Mouse (Mus musculus): ENCODE measurements around the gene Cntn4. TPM values are rescaled to one million over a fixed set of nuclear protein-coding genes. Genes with fewer than 3 reads are reported as not detected.

The Cntn4 gene
- polyA plus RNA-seq, 1 experiment: not detected

GRCm38 (mm10) chr6:106663780-106664651, 986.6 kb downstream of the Cntn4 start:
- TF ChIP-seq TAL1 (IDR thresholded peaks at IDR 0.05; ENCODE audit: low read length): no peak
- TF ChIP-seq GATA1 (IDR thresholded peaks at IDR 0.05; ENCODE audit: low read length): no peak
- no peaks in the 10 kb centered on the region for H3K9me3 ChIP-seq (ENCODE audit: control insufficient read depth, low read length)
- no peaks in the 10 kb centered on the region for H3K4me1 ChIP-seq (ENCODE audit: control insufficient read depth)
- H3K36me3 ChIP-seq (ENCODE audit: control insufficient read depth): no peaks in the 10 kb centered on the region
- H3K4me3 ChIP-seq (replicated peaks): no peak overlapping the region
- no peaks in the 10 kb centered on the region for H3K27me3 ChIP-seq (ENCODE audit: control insufficient read depth)

GRCm38 (mm10) chr6:106675581-106675980, 998.1 kb downstream of the Cntn4 start:
- Histone ChIP-seq H3K36me3 (ENCODE audit: control insufficient read depth) (no peaks in the 10 kb centered on the region), H3K4me3 (replicated peaks) (no peak overlapping the region), H3K9me3 (ENCODE audit: control insufficient read depth, low read length) (no peaks in the 10 kb centered on the region), H3K4me1 (ENCODE audit: control insufficient read depth) (no peaks in the 10 kb centered on the region), H3K27me3 (ENCODE audit: control insufficient read depth) (no peaks in the 10 kb centered on the region)
- TF ChIP-seq TAL1 (IDR thresholded peaks at IDR 0.05; ENCODE audit: low read length) (no peak), GATA1 (IDR thresholded peaks at IDR 0.05; ENCODE audit: low read length) (no peak)

GRCm38 (mm10) chr6:106701931-106702330, 1024.5 kb downstream of the Cntn4 start:
- Histone ChIP-seq H3K36me3 (ENCODE audit: control insufficient read depth) (no peaks in the 10 kb centered on the region), H3K27me3 (ENCODE audit: control insufficient read depth) (no peaks in the 10 kb centered on the region), H3K4me1 (ENCODE audit: control insufficient read depth) (no peaks in the 10 kb centered on the region), H3K9me3 (ENCODE audit: control insufficient read depth, low read length) (no peaks in the 10 kb centered on the region), H3K4me3 (replicated peaks) (no peak overlapping the region)
- no peak for TF ChIP-seq TAL1 (IDR thresholded peaks at IDR 0.05; ENCODE audit: low read length)
- TF ChIP-seq GATA1 (IDR thresholded peaks at IDR 0.05; ENCODE audit: low read length): no peak

- Histone ChIP-seq H3K36me3 (ENCODE audit: control insufficient read depth) (no peaks in the 10 kb centered on the region), H3K9me3 (ENCODE audit: control insufficient read depth, low read length) (no peaks in the 10 kb centered on the region), H3K4me3 (replicated peaks) (no peak overlapping the region), H3K4me1 (ENCODE audit: control insufficient read depth) (no peaks in the 10 kb centered on the region), H3K27me3 (ENCODE audit: control insufficient read depth) (no peaks in the 10 kb centered on the region)
- no peak for TF ChIP-seq TAL1 (IDR thresholded peaks at IDR 0.05; ENCODE audit: low read length)
- TF ChIP-seq GATA1 (IDR thresholded peaks at IDR 0.05; ENCODE audit: low read length): no peak
Measured at GRCm38 (mm10) chr6:106705506-106706035, 1028.1 kb downstream of the Cntn4 start.

GRCm38 (mm10) chr6:106725642-106726041, 1048.2 kb downstream of the Cntn4 start:
- H3K36me3 ChIP-seq (ENCODE audit: control insufficient read depth): no peaks in the 10 kb centered on the region
- TF ChIP-seq TAL1 (IDR thresholded peaks at IDR 0.05; ENCODE audit: low read length): no peak
- TF ChIP-seq GATA1 (IDR thresholded peaks at IDR 0.05; ENCODE audit: low read length): no peak
- no peak overlapping the region for H3K4me3 ChIP-seq (replicated peaks)

GRCm38 (mm10) chr6:106726078-106726477, 1048.6 kb downstream of the Cntn4 start:
- no peak overlapping the region for H3K4me3 ChIP-seq (replicated peaks)

More at GRCm38 (mm10) chr6:106725642-106726041, 1048.2 kb downstream of the Cntn4 start:
- Histone ChIP-seq H3K9me3 (ENCODE audit: control insufficient read depth, low read length) (no peaks in the 10 kb centered on the region), H3K27me3 (ENCODE audit: control insufficient read depth) (no peaks in the 10 kb centered on the region), H3K4me1 (ENCODE audit: control insufficient read depth) (no peaks in the 10 kb centered on the region)

GRCm38 (mm10) chr6:106727703-106728102, 1050.2 kb downstream of the Cntn4 start:
- no peaks in the 10 kb centered on the region for H3K27me3 ChIP-seq (ENCODE audit: control insufficient read depth)
- no peaks in the 10 kb centered on the region for H3K36me3 ChIP-seq (ENCODE audit: control insufficient read depth)
- H3K4me1 ChIP-seq (ENCODE audit: control insufficient read depth): no peaks in the 10 kb centered on the region
- no peaks in the 10 kb centered on the region for H3K9me3 ChIP-seq (ENCODE audit: control insufficient read depth, low read length)
- no peak overlapping the region for H3K4me3 ChIP-seq (replicated peaks)
- TF ChIP-seq TAL1 (IDR thresholded peaks at IDR 0.05; ENCODE audit: low read length) (no peak), GATA1 (IDR thresholded peaks at IDR 0.05; ENCODE audit: low read length) (no peak)

More at GRCm38 (mm10) chr6:106726078-106726477, 1048.6 kb downstream of the Cntn4 start:
- Histone ChIP-seq H3K27me3 (ENCODE audit: control insufficient read depth) (no peaks in the 10 kb centered on the region), H3K36me3 (ENCODE audit: control insufficient read depth) (no peaks in the 10 kb centered on the region), H3K4me1 (ENCODE audit: control insufficient read depth) (no peaks in the 10 kb centered on the region), H3K9me3 (ENCODE audit: control insufficient read depth, low read length) (no peaks in the 10 kb centered on the region)
- TF ChIP-seq TAL1 (IDR thresholded peaks at IDR 0.05; ENCODE audit: low read length): no peak
- no peak for TF ChIP-seq GATA1 (IDR thresholded peaks at IDR 0.05; ENCODE audit: low read length)

- Histone ChIP-seq H3K36me3 (ENCODE audit: control insufficient read depth) (no peaks in the 10 kb centered on the region), H3K4me3 (replicated peaks) (no peak overlapping the region), H3K9me3 (ENCODE audit: control insufficient read depth, low read length) (no peaks in the 10 kb centered on the region), H3K4me1 (ENCODE audit: control insufficient read depth) (no peaks in the 10 kb centered on the region), H3K27me3 (ENCODE audit: control insufficient read depth) (no peaks in the 10 kb centered on the region)
- TF ChIP-seq TAL1 (IDR thresholded peaks at IDR 0.05; ENCODE audit: low read length): no peak
- no peak for TF ChIP-seq GATA1 (IDR thresholded peaks at IDR 0.05; ENCODE audit: low read length)
Measured at GRCm38 (mm10) chr6:106729682-106730314, 1052.3 kb downstream of the Cntn4 start.

- H3K36me3 ChIP-seq (ENCODE audit: control insufficient read depth): no peaks in the 10 kb centered on the region
- TF ChIP-seq GATA1 (IDR thresholded peaks at IDR 0.05; ENCODE audit: low read length) (no peak), TAL1 (IDR thresholded peaks at IDR 0.05; ENCODE audit: low read length) (no peak)
- H3K27me3 ChIP-seq (ENCODE audit: control insufficient read depth): no peaks in the 10 kb centered on the region
- H3K4me3 ChIP-seq (replicated peaks): no peak overlapping the region
- no peaks in the 10 kb centered on the region for H3K4me1 ChIP-seq (ENCODE audit: control insufficient read depth)
- no peaks in the 10 kb centered on the region for H3K9me3 ChIP-seq (ENCODE audit: control insufficient read depth, low read length)
Measured at GRCm38 (mm10) chr6:106732563-106732962, 1055.1 kb downstream of the Cntn4 start.
